Mouse (Mus musculus) hindbrain, postnatal 0 days (tissue): ENCODE measurements around the gene Cdk5r2. TPM values are rescaled to one million over a fixed set of nuclear protein-coding genes. Genes with fewer than 3 reads are reported as not detected.
A peak's percentile ranks its signal among the peaks of the same experiment; 100 is the strongest.

ENCODE experiments used
- ATAC-seq: fragments of 200-750 bp; cut with Nextera tagmentation; 2 replicates; pipeline ENCODE4 v1.8.0; 2017; ENCODE audit warnings: mild to moderate bottlenecking, moderate TSS enrichment, moderate library complexity
- DNase-seq: peaks from one replicate; pipeline ENCODE4 v3.0.0-alpha.2; 2015; ENCODE audit warnings: low spot score
- H3K27ac ChIP-seq: fragments of 300-500 bp; sonication (generic); 2 replicates; pipeline ENCODE4 v1.5.1; 2014; ENCODE audit warnings: mild to moderate bottlenecking
- H3K27me3 ChIP-seq: fragments of 300-500 bp; sonication (generic); 2 replicates; pipeline ENCODE4 v1.6.1; 2014; ENCODE audit warnings: low read length, mixed read lengths; ENCODE audit not compliant: insufficient read depth
- H3K36me3 ChIP-seq: fragments of 300-500 bp; sonication (generic); 2 replicates; pipeline ENCODE4 v1.6.1; 2014; ENCODE audit warnings: low read length, mixed read lengths; ENCODE audit not compliant: insufficient read depth
- H3K4me1 ChIP-seq: fragments of 300-500 bp; sonication (generic); 2 replicates; pipeline ENCODE4 v1.6.1; 2014; ENCODE audit warnings: antibody characterized with exemption, low read length, mixed read lengths; ENCODE audit not compliant: insufficient read depth
- H3K4me2 ChIP-seq: fragments of 300-500 bp; sonication (generic); 2 replicates; pipeline ENCODE4 v1.6.1; 2014; ENCODE audit warnings: low read depth, mild to moderate bottlenecking, low read length, moderate library complexity, mixed read lengths
- H3K4me3 ChIP-seq: fragments of 300-500 bp; sonication (generic); 2 replicates; pipeline ENCODE4 v1.5.1; 2014; ENCODE audit warnings: low read length
- H3K9ac ChIP-seq: fragments of 300-500 bp; sonication (generic); replicated peaks from 2 replicates; pipeline ENCODE4 v1.6.1; 2014; ENCODE audit warnings: mild to moderate bottlenecking, low read length, moderate library complexity, mixed read lengths
- H3K9me3 ChIP-seq: fragments of 300-500 bp; sonication (generic); 2 replicates; pipeline ENCODE4 v1.6.1; 2016; ENCODE audit warnings: low read length, mixed read lengths
- CTCF ChIP-seq: IDR thresholded peaks from 2 replicates; pipeline ENCODE4 v1.5.1; 2016; ENCODE audit warnings: antibody characterized with exemption, control low read depth, low read depth
- WGBS: fragments of 180-500 bp; shearing (Covaris S2); extraction: QIAGEN DNeasy Blood & Tissue Kit; methylation state at CpG from one replicate; pipeline ENCODE4 v1.1.7; 2014; 5-methylcytosine and 5-hydroxymethylcytosine counted together
- polyA plus RNA-seq: library from polyadenylated mRNA; unstranded; fragments of >200 nt; fragmentation: Nextera tagmentation; extraction: Ambion mirVana; gene quantifications from 2 replicates; pipeline ENCODE4 v1.2.1, GENCODE M21; 2015
- total RNA-seq: library from RNA; depleted of rRNA; stranded (reverse); fragments of >200 nt; gene quantifications from 2 replicates; pipeline ENCODE4 v1.2.3, GENCODE M21; 2014

Gene Cdk5r2
- total and polyA plus RNA-seq, 2 experiments from 2014 or later: 13.6 to 59.2 TPM

DNA sequence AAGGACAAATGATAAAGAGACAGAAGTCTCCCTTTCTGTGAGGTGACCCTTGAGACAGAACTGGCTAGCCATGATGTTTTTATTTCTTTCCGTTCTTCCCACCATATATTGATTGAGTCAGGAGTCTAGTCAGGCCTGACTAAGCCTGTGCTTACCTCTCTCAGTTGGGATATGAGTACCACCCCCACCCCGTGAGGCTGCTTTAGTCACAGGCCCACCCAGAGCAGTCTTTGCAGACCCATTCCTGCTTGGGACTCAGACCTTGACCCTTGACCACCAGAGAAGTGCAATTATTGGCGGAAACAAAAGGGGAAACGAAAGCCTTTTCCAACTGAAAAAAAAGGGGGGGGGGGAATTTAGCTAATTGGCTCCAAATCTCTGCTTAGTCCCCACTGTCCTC is 2.9 kb downstream of the Cdk5r2 start:
- peak overlapping the region; percentile 90 for H3K27ac ChIP-seq
- H3K36me3 ChIP-seq: no peaks in the 10 kb centered on the region

DNA sequence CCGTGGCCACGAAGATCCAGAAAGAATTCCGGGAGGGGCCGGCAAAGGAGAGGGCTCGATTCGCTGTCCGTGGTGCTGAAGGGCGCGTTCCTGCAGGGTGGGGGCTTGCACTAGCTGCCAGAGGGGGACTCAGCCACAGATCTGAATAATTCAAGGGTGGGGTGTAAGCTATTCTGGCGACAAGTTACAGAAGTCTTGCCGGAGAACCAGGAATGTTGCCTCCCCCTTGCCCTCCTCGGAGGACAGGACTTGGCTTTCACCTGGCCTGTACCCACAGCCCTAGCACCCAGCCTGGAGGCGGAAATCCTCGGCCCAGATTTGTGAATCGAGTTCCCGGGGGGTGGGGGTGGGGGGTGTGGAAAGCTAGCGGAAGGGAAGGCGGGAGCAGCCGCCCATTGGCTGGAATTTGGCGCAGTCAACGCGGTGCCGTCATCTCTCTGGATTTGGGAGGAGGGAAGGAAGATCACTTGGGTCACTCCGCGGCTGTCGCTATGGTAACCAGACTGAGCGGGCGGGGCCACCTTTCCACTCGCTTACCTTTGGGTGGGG is 3.5 kb downstream of the Cdk5r2 start:
- Histone ChIP-seq H3K27me3 (no peaks in the 10 kb centered on the region), H3K4me1 (peaks cover 11% of the 10 kb centered on the region), H3K27ac (peak overlapping the region; percentile 90), H3K36me3 (no peaks in the 10 kb centered on the region), H3K4me2 (peak overlapping the region; percentile 85), H3K9ac (peak overlapping the region; percentile 68), H3K4me3 (peak overlapping the region; percentile 92), H3K9me3 (no peaks in the 10 kb centered on the region)
- ATAC-seq (peak; percentile 82), DNase-seq (peak; percentile 96)
- no peak for TF ChIP-seq CTCF
- 0% methylated on average over 29 of the region's 29 CpGs for WGBS

More for the DNA sequence above, 2.9 kb downstream of the Cdk5r2 start:
- H3K9me3 ChIP-seq: no peaks in the 10 kb centered on the region
- H3K4me3 ChIP-seq: peak overlapping the region; percentile 92
- H3K4me2 ChIP-seq: peak overlapping the region; percentile 85
- TF ChIP-seq CTCF: no peak
- H3K4me1 ChIP-seq: peaks cover 11% of the 10 kb centered on the region
- ATAC-seq (no peak), DNase-seq (no peak)
- peak overlapping the region; percentile 68 for H3K9ac ChIP-seq
- no peaks in the 10 kb centered on the region for H3K27me3 ChIP-seq
- WGBS: 5% methylated on average over 4 of the region's 4 CpGs

DNA sequence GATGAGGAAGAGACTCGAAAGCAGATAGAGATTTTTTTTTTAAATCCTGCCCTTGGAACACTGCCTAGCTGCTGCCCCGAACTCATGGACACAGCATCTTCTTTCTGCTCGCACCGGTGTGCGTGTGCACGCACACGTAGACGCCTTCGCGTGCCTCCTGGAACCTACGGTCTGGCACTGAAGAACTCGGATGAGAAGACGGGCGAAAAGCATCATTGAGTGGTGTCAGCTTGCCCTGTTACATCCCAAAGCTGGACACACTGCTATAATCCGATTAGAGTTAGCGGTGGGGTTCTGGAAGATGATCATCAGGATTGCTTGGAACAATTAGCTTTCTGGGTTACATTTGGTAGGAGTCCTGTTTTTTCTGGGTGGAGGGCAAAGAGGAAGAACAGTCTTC is 4.1 kb downstream of the Cdk5r2 start:
- DNase-seq: no peak
- H3K9ac ChIP-seq: peak overlapping the region; percentile 68
- no peaks in the 10 kb centered on the region for H3K36me3 ChIP-seq
- H3K9me3 ChIP-seq: no peaks in the 10 kb centered on the region
- peak overlapping the region; percentile 85 for H3K4me2 ChIP-seq
- peak overlapping the region; percentile 92 for H3K4me3 ChIP-seq
- H3K27ac ChIP-seq: peak overlapping the region; percentile 90
- ATAC-seq: no peak
- TF ChIP-seq CTCF: no peak
- H3K27me3 ChIP-seq: no peaks in the 10 kb centered on the region
- 6% methylated on average over 16 of the region's 16 CpGs for WGBS
- peaks cover 11% of the 10 kb centered on the region for H3K4me1 ChIP-seq

DNA sequence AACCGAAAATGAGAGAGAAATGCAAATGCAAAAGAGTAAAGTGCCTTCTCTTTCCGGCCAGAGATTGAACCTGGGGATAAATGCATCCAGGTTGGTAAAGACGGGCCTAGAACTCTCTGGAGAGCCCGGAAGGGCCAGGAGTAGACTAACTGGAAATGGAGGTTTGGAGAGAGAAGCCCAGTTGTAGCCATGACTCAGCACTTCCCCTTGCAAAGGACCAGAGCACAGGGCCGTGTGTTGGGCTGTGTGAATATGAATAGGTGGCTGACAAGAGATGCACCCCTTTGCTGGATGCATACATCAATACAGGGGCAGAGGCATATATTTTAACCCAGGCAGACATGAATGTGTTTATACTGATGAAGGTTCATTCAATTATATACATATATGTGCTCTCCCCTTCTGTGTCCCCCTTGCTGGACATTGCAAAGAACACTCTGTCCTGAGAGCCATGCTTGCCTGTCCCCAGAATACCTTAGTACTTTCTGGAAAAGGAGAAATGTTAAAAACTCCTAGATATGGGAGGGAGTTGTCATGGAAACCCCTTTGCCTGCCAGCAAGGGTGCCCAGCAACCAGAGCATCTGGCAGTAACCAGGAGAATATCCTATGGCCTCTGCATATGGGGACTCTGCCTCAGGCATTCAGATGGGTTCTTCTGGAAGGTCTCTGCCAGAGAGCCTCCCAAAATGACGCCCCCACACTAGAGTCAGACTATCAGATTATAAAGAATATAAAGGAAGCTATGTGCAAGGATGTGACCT is 4.7 kb downstream of the Cdk5r2 start:
- ATAC-seq (no peak), DNase-seq (peak; percentile 40)
- Histone ChIP-seq H3K27ac (peak overlapping the region; percentile 90), H3K9ac (peak overlapping the region; percentile 68; the same call in 1 of the 2 replicates), H3K4me1 (peaks cover 11% of the 10 kb centered on the region), H3K9me3 (no peaks in the 10 kb centered on the region), H3K4me2 (peak overlapping the region; percentile 85), H3K27me3 (no peaks in the 10 kb centered on the region), H3K4me3 (peak overlapping the region; percentile 92), H3K36me3 (no peaks in the 10 kb centered on the region)
- no peak for TF ChIP-seq CTCF
- WGBS: 33% methylated on average over 6 of the region's 6 CpGs

DNA sequence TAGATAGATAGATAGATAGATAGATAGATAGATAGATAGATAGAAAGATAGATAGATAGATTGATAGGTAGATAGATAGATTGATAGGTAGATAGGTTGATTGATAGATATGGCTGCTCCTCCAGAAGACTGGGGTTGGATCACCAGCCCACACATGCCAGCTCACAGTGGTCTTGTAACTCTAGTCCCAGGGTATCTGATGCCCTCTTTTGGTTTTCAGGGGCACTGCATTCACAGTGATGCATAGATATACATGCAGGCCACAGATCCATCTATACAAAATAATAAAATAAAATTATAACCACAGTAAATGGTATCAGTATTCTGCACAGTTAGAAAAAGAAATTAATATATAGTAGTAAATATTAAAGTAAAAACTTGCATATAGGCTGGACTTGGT is 7.0 kb downstream of the Cdk5r2 start:
- Histone ChIP-seq H3K4me3 (no peak overlapping the region), H3K4me2 (no peak overlapping the region), H3K9me3 (no peaks in the 10 kb centered on the region), H3K9ac (no peak overlapping the region), H3K4me1 (peaks cover 11% of the 10 kb centered on the region), H3K27me3 (no peaks in the 10 kb centered on the region), H3K36me3 (no peaks in the 10 kb centered on the region), H3K27ac (no peak overlapping the region)
- no peak for ATAC-seq
- TF ChIP-seq CTCF: no peak
- no peak for DNase-seq

DNA sequence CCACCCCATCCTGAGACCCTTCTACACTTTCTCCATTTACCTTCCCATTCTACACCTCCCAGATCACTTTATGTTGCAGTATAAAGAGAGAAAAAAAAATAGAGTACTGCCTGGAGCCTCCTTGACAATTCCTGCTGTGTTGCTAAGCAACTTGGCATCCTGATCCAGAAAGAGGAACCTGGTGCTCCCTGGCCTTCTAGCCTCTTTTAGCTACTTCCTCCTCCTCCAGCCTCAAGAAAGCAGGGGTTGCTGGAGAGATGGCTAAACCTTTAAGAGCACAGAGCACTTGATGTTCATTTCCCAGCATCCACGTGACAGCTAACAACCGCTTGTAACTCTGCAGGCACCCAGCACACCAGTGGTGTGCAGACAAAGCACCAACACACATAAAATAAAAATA is 17.5 kb downstream of the Cdk5r2 start:
- 37% methylated on average over 2 of the region's 2 CpGs for WGBS
- Histone ChIP-seq H3K27me3 (no peaks in the 10 kb centered on the region), H3K9me3 (no peaks in the 10 kb centered on the region), H3K27ac (no peak overlapping the region), H3K9ac (no peak overlapping the region), H3K4me2 (no peak overlapping the region), H3K36me3 (no peaks in the 10 kb centered on the region), H3K4me3 (no peak overlapping the region), H3K4me1 (no peaks in the 10 kb centered on the region)
- ATAC-seq (0 out of 2 replicates have a peak, but pooled peaks have one; percentile 35), DNase-seq (no peak)
- TF ChIP-seq CTCF: no peak

DNA sequence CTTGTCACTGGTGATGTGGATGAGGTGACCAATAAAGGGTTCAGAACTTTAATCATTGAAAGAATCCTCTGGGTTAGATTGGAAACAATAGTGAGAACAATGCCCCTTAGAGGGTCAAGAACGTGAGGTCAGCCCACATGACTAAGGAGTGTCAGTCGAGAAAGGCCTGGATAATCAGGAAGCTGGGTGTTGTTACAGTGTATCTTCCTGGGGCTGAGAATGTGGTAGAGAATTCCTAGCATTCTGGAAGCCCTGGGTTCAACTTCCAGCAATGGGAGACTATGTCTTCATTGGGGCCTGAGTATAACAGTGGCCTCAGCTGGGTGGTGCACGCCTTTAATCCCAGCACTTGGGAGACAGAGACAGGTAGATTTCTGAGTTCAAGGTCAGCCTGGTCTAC is 22.5 kb downstream of the Cdk5r2 start:
- Histone ChIP-seq H3K9ac (no peak overlapping the region), H3K27ac (no peak overlapping the region), H3K4me2 (no peak overlapping the region), H3K36me3 (no peaks in the 10 kb centered on the region), H3K27me3 (peaks cover 20% of the 10 kb centered on the region), H3K4me1 (no peaks in the 10 kb centered on the region), H3K4me3 (no peak overlapping the region), H3K9me3 (no peaks in the 10 kb centered on the region)
- DNase-seq: no peak
- WGBS: 55% methylated on average over 3 of the region's 3 CpGs
- ATAC-seq: no peak
- TF ChIP-seq CTCF: no peak
